Mouse (Mus musculus) liver, embryonic 16.5 days (tissue): ENCODE results near the gene Zbtb38. TPM values are rescaled to one million over a fixed set of nuclear protein-coding genes. Genes with fewer than 3 reads are reported as not detected.

Source experiments
- ATAC-seq: fragments of 200-750 bp; cut with Nextera tagmentation; 2 replicates; pipeline ENCODE4 v1.8.0; 2017; ENCODE audit warnings: low read depth, mild to moderate bottlenecking, moderate number of reproducible peaks, moderate library complexity
- H3K27ac ChIP-seq: fragments of 300-500 bp; sonication (generic); 2 replicates; pipeline ENCODE4 v1.5.1; 2014; ENCODE audit warnings: mild to moderate bottlenecking, low read length
- H3K27me3 ChIP-seq: fragments of 300-500 bp; sonication (generic); 2 replicates; pipeline ENCODE4 v1.6.1; 2014; ENCODE audit warnings: low read depth, low read length, mixed read lengths; ENCODE audit not compliant: control insufficient read depth, insufficient read depth
- H3K36me3 ChIP-seq: fragments of 300-500 bp; sonication (generic); 2 replicates; pipeline ENCODE4 v1.6.1; 2014; ENCODE audit warnings: mild to moderate bottlenecking; ENCODE audit not compliant: control insufficient read depth, insufficient read depth
- H3K4me1 ChIP-seq: fragments of 300-500 bp; sonication (generic); 2 replicates; pipeline ENCODE4 v1.6.1; 2014; ENCODE audit warnings: low read depth, low read length, mixed read lengths; ENCODE audit not compliant: control insufficient read depth
- H3K4me2 ChIP-seq: fragments of 300-500 bp; sonication (generic); 2 replicates; pipeline ENCODE4 v1.6.1; 2014; ENCODE audit warnings: low read depth, low read length, mixed read lengths
- H3K4me3 ChIP-seq: fragments of 300-500 bp; sonication (generic); 2 replicates; pipeline ENCODE4 v1.5.1; 2014; ENCODE audit warnings: low read depth, mild to moderate bottlenecking, low read length
- H3K9ac ChIP-seq: fragments of 300-500 bp; sonication (generic); 2 replicates; pipeline ENCODE4 v1.6.1; 2014; ENCODE audit warnings: low read depth, low read length
- H3K9me3 ChIP-seq: fragments of 300-500 bp; sonication (generic); replicated peaks from 2 replicates; pipeline ENCODE4 v1.6.1; 2016; ENCODE audit warnings: low read length; ENCODE audit not compliant: control insufficient read depth
- WGBS: fragments of 180-500 bp; shearing (Covaris S2); extraction: QIAGEN DNeasy Blood & Tissue Kit; methylation state at CpG from one replicate; pipeline ENCODE4 v1.1.7; 2014; ENCODE audit not compliant: insufficient replicate concordance; 5-methylcytosine and 5-hydroxymethylcytosine counted together
- polyA plus RNA-seq: library from polyadenylated mRNA; unstranded; fragments of >200 nt; fragmentation: Nextera tagmentation; extraction: Ambion mirVana; gene quantifications from 2 replicates; pipeline ENCODE4 v1.2.1, GENCODE M21; 2015

Gene Zbtb38
- polyA plus RNA-seq, 1 experiment from 2014 or later, result 5.3 TPM

DNA sequence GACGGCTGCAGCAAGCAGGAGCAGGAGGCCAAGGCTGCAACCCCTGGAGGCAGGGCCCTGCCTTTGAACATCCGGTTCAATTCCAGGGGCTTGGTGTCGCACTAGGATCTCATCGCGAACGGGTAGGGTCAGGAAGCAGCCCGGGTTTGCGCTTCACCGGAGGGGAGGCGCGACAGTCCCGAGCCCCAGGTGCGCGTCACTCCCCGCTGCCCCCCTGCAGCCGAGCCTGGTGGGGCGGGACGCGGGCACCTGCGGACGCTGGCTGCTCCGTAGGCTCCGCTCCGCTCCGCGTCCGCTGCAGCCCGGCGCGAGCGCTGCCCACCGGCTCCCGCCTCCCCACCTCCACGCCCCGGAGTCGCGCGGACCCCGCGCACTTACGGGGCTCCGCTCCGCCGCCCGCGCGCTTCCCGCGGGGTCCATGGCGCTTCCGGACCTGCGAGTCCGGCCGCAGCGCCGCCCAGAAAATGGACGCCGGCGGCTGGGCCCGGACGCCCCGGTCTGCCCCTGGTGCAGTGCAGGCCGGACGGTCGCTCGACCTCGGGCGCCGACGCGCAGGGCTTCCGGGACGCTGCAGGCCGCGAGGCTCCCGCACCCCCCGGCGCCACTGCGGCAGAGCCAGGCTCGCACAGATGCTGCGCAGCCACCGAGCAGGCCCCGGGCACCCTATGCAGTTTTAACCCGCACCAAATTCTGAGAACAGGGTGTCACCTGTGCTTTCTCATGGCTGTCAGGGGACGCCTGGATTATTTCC, 33.0 kb downstream of the Zbtb38 start:
- under 1% methylated on average over 85 of the region's 85 CpGs for WGBS
- peak; percentile 82 for ATAC-seq
- Histone ChIP-seq H3K9ac (peak overlapping the region; percentile 84), H3K27ac (peak overlapping the region; percentile 92), H3K36me3 (no peaks in the 10 kb centered on the region), H3K9me3 (no peaks in the 10 kb centered on the region), H3K27me3 (no peaks in the 10 kb centered on the region), H3K4me1 (peaks cover 24% of the 10 kb centered on the region), H3K4me2 (peak overlapping the region; percentile 71), H3K4me3 (peak overlapping the region; percentile 79)

DNA sequence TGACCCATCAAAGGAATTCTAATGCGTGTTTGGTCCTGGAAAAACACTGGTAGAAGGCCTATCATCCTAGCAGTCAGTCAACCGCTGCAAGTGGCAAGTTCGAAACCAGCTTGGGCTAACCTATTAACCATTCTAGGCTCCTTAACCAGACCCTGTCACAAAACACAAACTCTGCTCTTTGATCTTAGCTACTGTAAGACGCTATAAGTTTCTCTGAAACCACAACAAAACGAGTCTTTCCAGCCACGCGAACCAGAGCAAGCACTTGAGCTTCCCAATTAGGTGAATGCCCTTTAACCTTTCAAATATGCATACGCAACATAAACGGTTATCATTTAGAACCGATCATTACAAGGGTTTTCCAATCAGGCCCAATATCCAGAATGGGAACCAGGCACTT, 33.7 kb downstream of the Zbtb38 start:
- H3K27me3 ChIP-seq, result no peaks in the 10 kb centered on the region
- 37% methylated on average over 10 of the region's 10 CpGs for WGBS
- H3K4me1 ChIP-seq, result peaks cover 21% of the 10 kb centered on the region
- H3K36me3 ChIP-seq, result no peaks in the 10 kb centered on the region
- no peak for ATAC-seq
- peak overlapping the region; percentile 79 for H3K4me3 ChIP-seq
- H3K9me3 ChIP-seq, result no peaks in the 10 kb centered on the region
- H3K9ac ChIP-seq, result peak overlapping the region; percentile 84
- H3K27ac ChIP-seq, result peak overlapping the region; percentile 92
- peak overlapping the region; percentile 71 for H3K4me2 ChIP-seq

DNA sequence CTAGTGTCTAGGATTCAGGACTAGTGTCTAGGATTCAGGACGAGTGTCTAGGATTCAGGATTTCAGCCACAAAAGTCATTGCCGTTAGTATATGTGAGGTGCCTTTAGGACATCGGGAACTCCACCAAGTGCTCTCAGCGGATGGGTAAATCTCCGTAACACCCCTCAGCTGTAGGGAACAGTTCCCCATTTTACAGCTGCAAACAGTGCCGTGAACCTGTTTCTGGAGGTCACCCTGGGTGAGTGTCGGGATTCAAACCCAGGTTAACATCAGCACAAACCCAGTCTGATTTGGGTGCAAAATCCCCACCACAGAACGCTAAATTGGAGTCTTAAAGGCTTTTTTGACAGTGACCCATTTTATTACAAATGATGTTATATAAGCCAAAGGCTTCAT, 34.2 kb downstream of the Zbtb38 start:
- no peaks in the 10 kb centered on the region for H3K27me3 ChIP-seq
- 0 out of 2 replicates have a peak overlapping the region, but pooled peaks have one; percentile 3 for H3K4me3 ChIP-seq
- H3K9ac ChIP-seq, result no peak overlapping the region
- H3K4me2 ChIP-seq, result peak overlapping the region; percentile 71
- ATAC-seq, result no peak
- H3K4me1 ChIP-seq, result peaks cover 16% of the 10 kb centered on the region
- no peaks in the 10 kb centered on the region for H3K9me3 ChIP-seq
- WGBS, result 81% methylated on average over 8 of the region's 8 CpGs
- no peaks in the 10 kb centered on the region for H3K36me3 ChIP-seq
- no peak overlapping the region for H3K27ac ChIP-seq

DNA sequence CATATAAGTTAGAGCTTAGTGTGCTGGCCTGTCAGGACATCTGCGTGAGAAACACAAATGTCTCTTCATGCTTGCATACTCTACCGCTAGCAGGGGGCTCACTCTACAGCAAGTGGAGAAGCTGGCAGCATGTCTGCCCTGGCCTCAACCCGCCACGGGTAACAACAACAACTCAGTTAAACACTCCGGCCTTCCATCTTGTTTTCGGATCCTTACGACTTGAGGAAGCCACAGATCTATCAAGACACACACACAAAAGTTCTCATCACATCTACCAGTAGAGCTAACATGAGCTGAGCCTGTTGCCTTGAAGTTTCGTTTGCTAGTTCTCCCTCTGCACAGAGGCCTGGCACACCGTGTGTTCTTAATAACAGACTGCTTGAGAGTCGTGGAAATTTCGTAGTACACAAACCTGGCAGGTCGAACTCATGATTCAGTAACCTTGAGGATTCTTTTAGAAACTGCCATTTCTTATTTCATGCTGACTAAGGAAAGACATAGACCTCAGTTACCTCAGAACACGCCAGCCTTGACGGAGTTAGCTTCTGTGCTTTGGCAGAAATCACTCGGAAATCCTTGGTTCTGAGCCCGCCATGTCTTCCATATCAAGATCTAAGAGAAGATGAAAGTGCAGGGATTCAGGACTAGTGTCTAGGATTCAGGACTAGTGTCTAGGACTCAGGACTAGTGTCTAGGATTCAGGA, 34.8 kb downstream of the Zbtb38 start:
- Histone ChIP-seq H3K27ac (no peak overlapping the region), H3K9me3 (no peaks in the 10 kb centered on the region), H3K4me2 (0 out of 2 replicates have a peak overlapping the region, but pooled peaks have one; percentile 71), H3K36me3 (no peaks in the 10 kb centered on the region), H3K4me1 (peaks cover 16% of the 10 kb centered on the region), H3K9ac (no peak overlapping the region), H3K27me3 (no peaks in the 10 kb centered on the region), H3K4me3 (no peak overlapping the region)
- ATAC-seq, result no peak
- WGBS, result 81% methylated on average over 16 of the region's 16 CpGs

DNA sequence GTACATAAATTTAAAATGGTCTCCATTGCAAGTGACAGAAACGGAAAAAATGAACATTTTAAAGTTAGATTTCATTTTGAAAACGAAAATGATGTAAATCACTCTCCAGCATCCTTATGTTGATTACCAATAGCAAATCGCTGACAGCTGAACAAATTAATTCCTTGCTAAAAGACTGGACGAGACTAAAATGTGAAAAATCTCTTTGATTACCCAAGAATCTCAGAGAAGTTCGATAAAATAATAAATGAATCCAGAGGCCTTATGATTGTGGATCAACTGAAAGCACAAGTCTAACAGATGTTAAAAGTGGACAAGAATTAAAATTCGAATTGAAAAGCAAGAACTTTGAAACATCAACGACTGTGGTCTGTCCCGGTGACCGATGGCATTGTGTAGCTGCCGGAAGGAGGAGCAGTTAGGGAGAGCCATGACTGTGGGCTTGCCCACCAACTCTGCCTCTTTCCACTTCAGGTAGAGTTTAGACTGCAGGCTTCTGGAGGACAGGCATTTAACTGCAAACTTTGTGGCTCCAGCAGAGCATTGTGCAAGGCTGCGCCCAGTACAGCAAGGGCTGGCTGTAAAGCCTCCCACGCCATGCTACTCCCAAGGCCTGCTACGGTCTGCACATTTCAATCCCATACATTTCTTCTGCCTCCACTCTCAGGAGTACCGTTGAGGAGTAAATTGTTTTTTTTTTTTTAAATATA, 35.7 kb downstream of the Zbtb38 start:
- no peak for ATAC-seq
- H3K27me3 ChIP-seq, result no peaks in the 10 kb centered on the region
- H3K36me3 ChIP-seq, result no peaks in the 10 kb centered on the region
- peaks cover 16% of the 10 kb centered on the region for H3K4me1 ChIP-seq
- no peaks in the 10 kb centered on the region for H3K9me3 ChIP-seq
- no peak overlapping the region for H3K9ac ChIP-seq
- H3K27ac ChIP-seq, result no peak overlapping the region
- no peak overlapping the region for H3K4me2 ChIP-seq
- H3K4me3 ChIP-seq, result no peak overlapping the region
- WGBS, result 76% methylated on average over 14 of the region's 14 CpGs

DNA sequence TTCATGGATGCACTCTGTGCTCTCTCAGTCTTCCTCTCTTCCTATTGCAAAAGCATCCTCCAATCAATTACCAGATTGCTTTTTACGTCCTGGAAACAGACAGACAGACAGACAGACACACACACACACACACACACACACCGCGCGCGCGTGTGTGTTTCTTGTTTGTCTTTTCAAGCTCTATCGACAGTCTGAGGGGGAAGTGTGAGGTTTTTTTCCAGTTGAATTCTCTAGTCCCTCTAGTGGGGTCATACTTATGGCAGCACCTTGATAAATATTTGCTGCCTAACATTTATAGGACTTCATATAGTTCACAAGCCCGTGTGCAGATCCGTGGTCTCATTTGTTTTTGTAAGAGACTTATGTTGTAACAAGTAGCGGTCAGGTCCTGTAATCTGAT, 36.5 kb downstream of the Zbtb38 start:
- Histone ChIP-seq H3K27me3 (no peaks in the 10 kb centered on the region), H3K36me3 (no peaks in the 10 kb centered on the region), H3K9ac (no peak overlapping the region), H3K4me1 (peaks cover 16% of the 10 kb centered on the region), H3K9me3 (no peaks in the 10 kb centered on the region), H3K4me2 (no peak overlapping the region), H3K27ac (no peak overlapping the region), H3K4me3 (no peak overlapping the region)
- 69% methylated on average over 10 of the region's 10 CpGs for WGBS
- ATAC-seq, result no peak

DNA sequence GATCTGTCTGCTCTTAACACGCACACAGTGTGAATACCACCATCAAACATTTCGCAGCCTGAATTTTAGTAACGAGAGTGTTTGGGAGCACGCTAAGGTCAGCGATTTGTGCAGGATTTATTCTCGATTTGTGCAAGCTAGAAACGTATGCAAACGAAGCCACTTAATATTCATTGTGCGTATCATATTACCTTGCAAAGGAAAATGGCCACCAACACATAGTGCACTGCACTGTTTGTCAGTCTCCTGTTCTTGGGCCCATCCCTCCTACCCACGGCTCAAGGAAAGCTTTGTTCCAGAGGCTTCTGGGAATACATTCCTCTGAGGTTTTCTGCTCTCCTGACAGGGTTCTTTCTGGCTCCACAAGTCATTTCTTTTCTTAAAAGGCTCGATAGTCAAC, 37.5 kb downstream of the Zbtb38 start:
- Histone ChIP-seq H3K9ac (no peak overlapping the region), H3K36me3 (no peaks in the 10 kb centered on the region), H3K9me3 (no peaks in the 10 kb centered on the region), H3K4me2 (no peak overlapping the region), H3K4me3 (no peak overlapping the region), H3K4me1 (peaks cover 8% of the 10 kb centered on the region), H3K27me3 (no peaks in the 10 kb centered on the region), H3K27ac (no peak overlapping the region)
- 81% methylated on average over 11 of the region's 11 CpGs for WGBS
- ATAC-seq, result no peak

- ATAC-seq, result no peak
- 58% methylated on average over 14 of the region's 14 CpGs for WGBS
- no peak overlapping the region for H3K27ac ChIP-seq
- peak overlapping the region; percentile 50 for H3K4me3 ChIP-seq
- H3K36me3 ChIP-seq, result no peaks in the 10 kb centered on the region
- H3K4me2 ChIP-seq, result peak overlapping the region; percentile 55
- H3K9ac ChIP-seq, result 0 out of 2 replicates have a peak overlapping the region, but pooled peaks have one; percentile 36
- no peaks in the 10 kb centered on the region for H3K9me3 ChIP-seq
- H3K4me1 ChIP-seq, result peaks cover 8% of the 10 kb centered on the region
- no peaks in the 10 kb centered on the region for H3K27me3 ChIP-seq
These were observed 38.9 kb downstream of the Zbtb38 start for GRCm38 (mm10) chr9:96713472-96714390.
